Mouse (Mus musculus) liver, postnatal 0 days (tissue): ENCODE data around the gene Mmd.
"Not testable (repeated sequence)": the region's sequence is repeated elsewhere in the genome, so short reads cannot be mapped to it uniquely, and the experiment has no call there.

Experiments used
- CTCF ChIP-seq: sonication (generic); IDR thresholded peaks from 2 replicates; pipeline ENCODE4 v1.5.1; 2016; ENCODE audit warnings: antibody characterized with exemption, low read depth
- EP300 ChIP-seq: IDR thresholded peaks from 2 replicates; pipeline ENCODE4 v1.6.1; 2016; ENCODE audit warnings: antibody characterized with exemption, low read depth, mild to moderate bottlenecking

DNA sequence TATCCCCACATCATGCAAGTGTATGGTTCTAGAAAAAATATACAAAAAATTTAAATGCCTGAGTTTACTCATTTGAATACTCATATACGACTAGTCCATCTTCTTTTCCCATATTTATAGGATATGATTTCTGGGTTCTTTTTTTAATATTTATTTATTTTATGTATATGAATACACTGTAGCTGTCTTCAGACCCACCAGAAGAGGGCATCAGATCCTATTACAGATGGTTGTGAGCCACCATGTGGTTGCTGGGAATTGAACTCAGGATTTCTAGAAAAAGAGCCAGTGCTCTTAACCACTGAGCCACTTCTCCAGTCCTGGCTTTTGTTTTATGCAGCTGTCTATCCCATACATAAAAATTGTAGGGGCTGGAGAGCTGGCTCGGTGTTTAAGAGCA, 32.7 kb downstream of the Mmd start:
- TF ChIP-seq CTCF, EP300: not testable (repeated sequence)
